Mouse (Mus musculus) forebrain, embryonic 13.5 days (tissue): ENCODE results near the gene Rpl22l1. TPM values are rescaled to one million over a fixed set of nuclear protein-coding genes. Genes with fewer than 3 reads are reported as not detected.
A peak's percentile ranks its signal among the peaks of the same experiment; 100 is the strongest.
"Not testable (repeated sequence)": the region's sequence is repeated elsewhere in the genome, so short reads cannot be mapped to it uniquely, and the experiment has no call there.

Source experiments
- ATAC-seq: fragments of 200-750 bp; cut with Nextera tagmentation; 2 replicates; pipeline ENCODE4 v1.8.0; 2017
- H3K27ac ChIP-seq: fragments of 300-500 bp; sonication (generic); 2 replicates; pipeline ENCODE4 v1.5.1; 2015; ENCODE audit warnings: inconsistent platforms, mild to moderate bottlenecking, moderate library complexity
- H3K27me3 ChIP-seq: fragments of 300-500 bp; sonication (generic); 2 replicates; pipeline ENCODE4 v1.6.1; 2015; ENCODE audit warnings: mild to moderate bottlenecking, inconsistent platforms
- H3K36me3 ChIP-seq: fragments of 300-500 bp; sonication (generic); 2 replicates; pipeline ENCODE4 v1.6.1; 2015; ENCODE audit warnings: mild to moderate bottlenecking, inconsistent platforms; ENCODE audit not compliant: poor library complexity, severe bottlenecking
- H3K4me1 ChIP-seq: fragments of 300-500 bp; sonication (generic); 2 replicates; pipeline ENCODE4 v1.6.1; 2015; ENCODE audit warnings: inconsistent platforms
- H3K4me2 ChIP-seq: fragments of 300-500 bp; sonication (generic); 2 replicates; pipeline ENCODE4 v1.6.1; 2015; ENCODE audit warnings: inconsistent platforms, mild to moderate bottlenecking, moderate library complexity
- H3K4me3 ChIP-seq: fragments of 300-500 bp; sonication (generic); 2 replicates; pipeline ENCODE4 v1.5.1; 2015; ENCODE audit warnings: mild to moderate bottlenecking, inconsistent platforms
- H3K9ac ChIP-seq: fragments of 300-500 bp; sonication (generic); 2 replicates; pipeline ENCODE4 v1.6.1; 2015; ENCODE audit warnings: mild to moderate bottlenecking, inconsistent platforms
- H3K9me3 ChIP-seq: fragments of 300-500 bp; sonication (generic); replicated peaks from 2 replicates; pipeline ENCODE4 v1.6.1; 2016; ENCODE audit warnings: inconsistent platforms
- WGBS: fragments of 180-500 bp; shearing (Covaris S2); methylation state at CpG from one replicate; pipeline ENCODE4 v1.1.7; 2015; 5-methylcytosine and 5-hydroxymethylcytosine counted together
- polyA plus RNA-seq: library from polyadenylated mRNA; unstranded; fragments of >200 nt; fragmentation: Nextera tagmentation; extraction: Ambion mirVana; gene quantifications from 2 replicates; pipeline ENCODE4 v1.2.1, GENCODE M21; 2015

The Rpl22l1 gene
- 257 and 318 TPM in 2 replicates for polyA plus RNA-seq

GRCm38 (mm10) chr3:28805301-28806097 lies at the start of gene Rpl22l1:
Gene Rpl22l1 (plus strand): TSS chr3:28805436.
- H3K4me2 ChIP-seq: peak within 1 kb of the TSS; percentile 76
- H3K4me1 ChIP-seq: peaks cover 11% of the 10 kb centered on the region
- WGBS: under 1% methylated on average over 72 of the region's 72 CpGs
- H3K27me3 ChIP-seq: no peaks in the 10 kb centered on the region
- H3K27ac ChIP-seq: peak within 1 kb of the TSS; percentile 86
- H3K9ac ChIP-seq: peak within 1 kb of the TSS; percentile 91
- peak within 1 kb of the TSS; percentile 82 for H3K4me3 ChIP-seq
- H3K36me3 ChIP-seq: peaks cover 26% of the 10 kb centered on the region
- peak; percentile 100 for ATAC-seq
- H3K9me3 ChIP-seq: no peaks in the 10 kb centered on the region

GRCm38 (mm10) chr3:28755477-28755876 lies 49.8 kb upstream of the Rpl22l1 start:
- H3K4me2 ChIP-seq: no peak overlapping the region
- no peak; the same call in 1 of the 2 replicates for ATAC-seq
- H3K36me3 ChIP-seq: no peaks in the 10 kb centered on the region
- peaks cover 6% of the 10 kb centered on the region for H3K4me1 ChIP-seq
- H3K9me3 ChIP-seq: no peaks in the 10 kb centered on the region
- no peak overlapping the region for H3K27ac ChIP-seq
- no peaks in the 10 kb centered on the region for H3K27me3 ChIP-seq
- no peak overlapping the region for H3K4me3 ChIP-seq
- 60% methylated on average over 7 of the region's 7 CpGs for WGBS
- no peak overlapping the region for H3K9ac ChIP-seq

- Histone ChIP-seq H3K9ac (no peak overlapping the region), H3K9me3 (no peaks in the 10 kb centered on the region), H3K4me1 (no peaks in the 10 kb centered on the region), H3K4me3 (no peak overlapping the region), H3K36me3 (no peaks in the 10 kb centered on the region), H3K27ac (no peak overlapping the region), H3K4me2 (no peak overlapping the region), H3K27me3 (no peaks in the 10 kb centered on the region)
- no peak for ATAC-seq
- 76% methylated on average over 8 of the region's 8 CpGs for WGBS
Observed at GRCm38 (mm10) chr3:28761225-28761789, 43.9 kb upstream of the Rpl22l1 start.

- no peak overlapping the region for H3K4me3 ChIP-seq
- no peak overlapping the region for H3K27ac ChIP-seq
- ATAC-seq: no peak
- 0 out of 2 replicates have a peak, but pooled peaks cover 3% of the 10 kb centered on the region for H3K9me3 ChIP-seq
- 94% methylated on average over 4 of the region's 4 CpGs for WGBS
- H3K4me1 ChIP-seq: no peaks in the 10 kb centered on the region
- H3K27me3 ChIP-seq: no peaks in the 10 kb centered on the region
- no peak overlapping the region for H3K9ac ChIP-seq
- H3K4me2 ChIP-seq: no peak overlapping the region
- no peaks in the 10 kb centered on the region for H3K36me3 ChIP-seq
Observed at GRCm38 (mm10) chr3:28766935-28767334, 38.3 kb upstream of the Rpl22l1 start.

GRCm38 (mm10) chr3:28768222-28768621 lies 37.0 kb upstream of the Rpl22l1 start:
- Histone ChIP-seq H3K36me3 (no peaks in the 10 kb centered on the region), H3K27me3 (no peaks in the 10 kb centered on the region), H3K27ac (no peak overlapping the region), H3K4me2 (no peak overlapping the region), H3K4me3 (no peak overlapping the region), H3K9me3 (0 out of 2 replicates have a peak, but pooled peaks cover 3% of the 10 kb centered on the region), H3K4me1 (no peaks in the 10 kb centered on the region), H3K9ac (no peak overlapping the region)
- 85% methylated on average over 3 of the region's 3 CpGs for WGBS
- no peak for ATAC-seq

- not testable (repeated sequence) for H3K4me3 ChIP-seq, H3K9ac ChIP-seq, H3K27ac ChIP-seq, H3K4me1 ChIP-seq, ATAC-seq, H3K27me3 ChIP-seq, H3K9me3 ChIP-seq, H3K36me3 ChIP-seq, H3K4me2 ChIP-seq
- 72% methylated on average over 4 of the region's 4 CpGs for WGBS
Observed at GRCm38 (mm10) chr3:28772919-28773318, 32.3 kb upstream of the Rpl22l1 start.

GRCm38 (mm10) chr3:28775361-28775760 lies 29.9 kb upstream of the Rpl22l1 start:
- no peak for ATAC-seq
- H3K36me3 ChIP-seq: no peaks in the 10 kb centered on the region
- no peak overlapping the region for H3K9ac ChIP-seq
- H3K4me3 ChIP-seq: no peak overlapping the region
- no peaks in the 10 kb centered on the region for H3K27me3 ChIP-seq
- no peaks in the 10 kb centered on the region for H3K4me1 ChIP-seq
- no peak overlapping the region for H3K27ac ChIP-seq
- H3K9me3 ChIP-seq: no peaks in the 10 kb centered on the region
- WGBS: 93% methylated on average over 7 of the region's 7 CpGs
- no peak overlapping the region for H3K4me2 ChIP-seq

- 93% methylated on average over 1 of the region's 1 CpGs for WGBS
- no peak for ATAC-seq
- H3K4me1 ChIP-seq: no peaks in the 10 kb centered on the region
Observed at GRCm38 (mm10) chr3:28775958-28776357, 29.3 kb upstream of the Rpl22l1 start.

GRCm38 (mm10) chr3:28776491-28776890 lies 28.7 kb upstream of the Rpl22l1 start:
- Histone ChIP-seq H3K27me3 (no peaks in the 10 kb centered on the region), H3K4me3 (no peak overlapping the region), H3K36me3 (no peaks in the 10 kb centered on the region), H3K9me3 (no peaks in the 10 kb centered on the region), H3K4me1 (peaks cover under 1% of the 10 kb centered on the region; the same call in 1 of the 2 replicates), H3K4me2 (no peak overlapping the region), H3K9ac (no peak overlapping the region), H3K27ac (no peak overlapping the region)
- no peak for ATAC-seq
- 81% methylated on average over 1 of the region's 1 CpGs for WGBS

More at GRCm38 (mm10) chr3:28775958-28776357, 29.3 kb upstream of the Rpl22l1 start:
- H3K27ac ChIP-seq: no peak overlapping the region
- H3K27me3 ChIP-seq: no peaks in the 10 kb centered on the region
- no peak overlapping the region for H3K9ac ChIP-seq
- no peaks in the 10 kb centered on the region for H3K36me3 ChIP-seq
- H3K4me2 ChIP-seq: no peak overlapping the region
- H3K9me3 ChIP-seq: no peaks in the 10 kb centered on the region
- H3K4me3 ChIP-seq: no peak overlapping the region

GRCm38 (mm10) chr3:28780511-28780910 lies 24.7 kb upstream of the Rpl22l1 start:
- H3K9me3 ChIP-seq: no peaks in the 10 kb centered on the region
- peak overlapping the region; percentile 98 for H3K4me2 ChIP-seq
- peak overlapping the region; percentile 76 for H3K4me3 ChIP-seq
- H3K36me3 ChIP-seq: no peaks in the 10 kb centered on the region
- H3K27me3 ChIP-seq: no peaks in the 10 kb centered on the region
- WGBS: 77% methylated on average over 9 of the region's 9 CpGs
- H3K4me1 ChIP-seq: peaks cover 22% of the 10 kb centered on the region
- H3K9ac ChIP-seq: no peak overlapping the region
- no peak overlapping the region for H3K27ac ChIP-seq
- no peak; the same call in 1 of the 2 replicates for ATAC-seq

GRCm38 (mm10) chr3:28780994-28781393 lies 24.2 kb upstream of the Rpl22l1 start, which contains the start of gene Eif5a2:
Gene Eif5a2 (plus strand): TSS chr3:28781276.
- no peak within 1 kb of the TSS for H3K27ac ChIP-seq
- peaks cover 22% of the 10 kb centered on the region for H3K4me1 ChIP-seq
- H3K36me3 ChIP-seq: no peaks in the 10 kb centered on the region
- no peaks in the 10 kb centered on the region for H3K27me3 ChIP-seq
- WGBS: 2% methylated on average over 41 of the region's 46 CpGs
- peak; percentile 99 for ATAC-seq
- peak within 1 kb of the TSS; percentile 76 for H3K4me3 ChIP-seq
- peak within 1 kb of the TSS; percentile 83 for H3K9ac ChIP-seq
- H3K9me3 ChIP-seq: no peaks in the 10 kb centered on the region
- H3K4me2 ChIP-seq: peak within 1 kb of the TSS; percentile 98

- WGBS: under 1% methylated on average over 37 of the region's 41 CpGs
- ATAC-seq: no peak
Observed at GRCm38 (mm10) chr3:28781422-28781821, 23.8 kb upstream of the Rpl22l1 start.

More at GRCm38 (mm10) chr3:28781422-28781821, 23.8 kb upstream of the Rpl22l1 start:
- no peak overlapping the region for H3K27ac ChIP-seq
- peak overlapping the region; percentile 98 for H3K4me2 ChIP-seq
- peak overlapping the region; percentile 76 for H3K4me3 ChIP-seq
- H3K9ac ChIP-seq: peak overlapping the region; percentile 83
- H3K4me1 ChIP-seq: peaks cover 22% of the 10 kb centered on the region
- H3K27me3 ChIP-seq: no peaks in the 10 kb centered on the region
- no peaks in the 10 kb centered on the region for H3K36me3 ChIP-seq
- no peaks in the 10 kb centered on the region for H3K9me3 ChIP-seq
